Mouse (Mus musculus) T-helper 2 cell (primary cell): Measurements from ENCODE around the gene Fam118b.

Experiments
- in situ Hi-C: fragments of 300-600 bp; cut with MboI, MseI; formaldehyde crosslinking; loops from one replicate; pipeline ENCODE4 v1.15.1; 2025; ENCODE audit warnings: high pct_unique_total_duplicates

The Fam118b gene

DNA sequence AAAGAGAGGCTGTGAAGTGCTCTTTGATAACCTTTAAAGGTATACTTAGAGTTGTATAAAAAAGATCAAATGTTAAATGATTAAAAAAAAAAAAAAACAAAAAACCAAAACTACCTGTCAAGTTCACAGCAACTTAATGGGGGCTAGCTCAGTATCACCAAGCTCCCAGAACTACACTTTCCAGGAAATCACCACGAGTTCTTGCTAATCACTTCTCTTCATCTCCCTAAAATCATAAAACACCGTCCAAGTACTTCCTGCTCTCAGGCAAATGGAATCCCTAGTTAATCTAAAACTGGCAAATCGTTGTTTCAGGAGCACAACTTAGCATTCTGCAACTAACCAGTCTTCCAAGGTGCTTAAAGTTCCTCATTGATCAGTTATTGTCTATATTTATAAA is 3.1 kb downstream of the Fam118b start:
- in situ Hi-C loops: no loop called here

DNA sequence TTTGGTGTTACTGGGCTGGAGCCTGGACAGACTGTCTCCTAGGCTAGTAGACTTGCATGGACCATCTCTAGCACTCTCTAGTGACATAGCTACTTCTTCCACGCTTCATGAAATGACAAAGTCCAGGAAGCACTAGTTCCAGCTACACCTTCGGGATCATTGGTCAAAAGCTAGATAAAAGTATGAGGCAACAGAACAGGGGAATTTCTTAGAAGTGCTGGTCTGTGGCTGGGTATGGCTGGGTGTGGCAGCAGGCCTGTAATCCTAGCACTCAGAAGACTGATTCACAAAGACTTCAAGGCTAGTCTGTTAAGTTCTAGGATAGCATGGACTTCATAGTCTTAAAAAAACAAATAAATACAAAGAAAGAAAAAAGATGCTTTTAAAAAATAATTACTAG is 4.2 kb downstream of the Fam118b start:
- in situ Hi-C loops: no loop called here

GRCm38 (mm10) chr9:35262418-35262817 is 5.2 kb downstream of the Fam118b start:
- in situ Hi-C loops: no loop called here

GRCm38 (mm10) chr9:35257365-35257764 is 10.2 kb downstream of the Fam118b start:
- in situ Hi-C loops: no loop called here

DNA sequence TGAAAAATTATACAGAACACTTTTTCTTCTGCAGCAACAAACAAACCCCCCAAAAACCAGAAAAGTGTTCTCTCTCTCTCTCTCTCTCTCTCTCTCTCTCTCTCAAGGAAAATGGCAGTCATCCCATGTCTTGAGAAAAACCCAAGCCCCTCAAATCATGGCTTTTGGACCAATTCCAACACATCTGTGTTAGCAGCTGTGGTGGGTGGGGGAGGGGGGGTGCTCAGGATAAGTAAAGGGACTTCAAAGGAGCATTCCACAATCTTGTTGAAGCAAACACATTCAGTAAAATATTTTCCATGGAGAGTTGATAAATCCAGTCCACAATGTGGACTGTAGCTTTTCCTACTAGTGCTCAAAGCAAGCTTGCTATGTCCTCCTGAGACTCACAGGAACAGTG is 18.1 kb downstream of the Fam118b start:
- in situ Hi-C loops: loop anchor here (10.0 kb wide), 1 partner anchor 1965 kb away; no protein-coding TSS in a partner anchor

- in situ Hi-C loops: loop anchor here (10.0 kb wide), 1 partner anchor 1967 kb away; no protein-coding TSS in a partner anchor
Measured at GRCm38 (mm10) chr9:35247405-35247804, 20.2 kb downstream of the Fam118b start.

DNA sequence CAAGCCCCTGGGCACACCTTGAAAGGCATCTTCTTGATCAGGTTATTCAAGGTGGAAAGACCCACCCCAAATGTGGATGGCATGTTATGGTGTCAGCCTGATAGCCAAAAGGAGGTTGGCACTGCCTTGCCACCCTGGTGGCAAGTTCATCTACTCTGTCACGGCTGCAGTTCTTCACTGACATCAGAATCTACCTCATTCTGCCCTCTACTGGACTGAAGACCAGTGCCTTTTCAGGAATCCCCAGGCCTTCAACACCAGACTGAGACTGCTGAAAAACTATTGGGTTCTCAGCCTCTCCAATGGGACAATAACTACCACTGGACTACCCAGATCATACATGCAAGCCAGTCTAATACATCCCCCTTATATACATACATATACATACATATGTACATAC is 27.9 kb downstream of the Fam118b start:
- in situ Hi-C loops: loop anchor here (10.0 kb wide), 1 partner anchor 1975 kb away; no protein-coding TSS in a partner anchor

- in situ Hi-C loops: no loop called here
Measured at GRCm38 (mm10) chr9:35238915-35239571, 28.6 kb downstream of the Fam118b start.

DNA sequence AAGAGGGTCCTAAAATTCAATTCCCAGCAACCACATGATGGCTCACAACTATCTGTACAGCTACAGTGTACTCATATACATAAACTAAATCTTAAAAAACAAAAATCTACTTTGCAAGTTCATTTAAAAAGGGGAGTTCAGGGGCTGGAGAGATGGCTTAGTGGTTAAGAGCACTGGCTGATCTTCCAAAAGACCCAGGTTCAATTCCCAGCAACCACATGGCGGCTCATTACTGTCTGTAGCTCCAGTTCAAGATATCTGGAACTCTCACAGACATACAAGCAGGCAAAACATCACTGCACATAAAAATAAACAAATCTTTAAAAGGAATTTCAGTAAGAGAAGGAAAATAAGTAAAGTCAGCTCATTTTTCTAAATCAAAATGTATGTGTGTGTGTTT is 29.2 kb downstream of the Fam118b start:
- in situ Hi-C loops: no loop called here

DNA sequence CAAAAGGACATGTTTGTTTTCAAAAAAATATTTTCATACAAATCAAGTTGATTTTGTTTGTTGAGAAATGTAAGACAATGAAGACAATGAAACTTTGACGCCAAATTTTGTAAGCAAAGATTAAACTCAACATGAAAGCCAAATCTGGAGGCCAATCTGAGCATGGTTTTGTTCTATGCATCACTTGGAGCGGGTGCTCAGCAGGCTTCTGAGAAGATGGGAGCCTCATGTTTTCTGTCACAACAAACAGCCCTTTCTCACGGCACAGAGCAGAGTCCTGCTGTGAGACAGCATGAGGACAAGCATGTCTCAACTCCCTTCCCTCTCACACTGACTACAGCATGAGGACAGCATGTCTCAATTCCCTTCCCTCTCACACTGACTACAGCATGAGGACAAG is 31.6 kb downstream of the Fam118b start:
- in situ Hi-C loops: no loop called here

GRCm38 (mm10) chr9:35228671-35229070 is 38.9 kb downstream of the Fam118b start:
- in situ Hi-C loops: no loop called here

- in situ Hi-C loops: no loop called here
Measured at GRCm38 (mm10) chr9:35223466-35223865, 44.1 kb downstream of the Fam118b start.

DNA sequence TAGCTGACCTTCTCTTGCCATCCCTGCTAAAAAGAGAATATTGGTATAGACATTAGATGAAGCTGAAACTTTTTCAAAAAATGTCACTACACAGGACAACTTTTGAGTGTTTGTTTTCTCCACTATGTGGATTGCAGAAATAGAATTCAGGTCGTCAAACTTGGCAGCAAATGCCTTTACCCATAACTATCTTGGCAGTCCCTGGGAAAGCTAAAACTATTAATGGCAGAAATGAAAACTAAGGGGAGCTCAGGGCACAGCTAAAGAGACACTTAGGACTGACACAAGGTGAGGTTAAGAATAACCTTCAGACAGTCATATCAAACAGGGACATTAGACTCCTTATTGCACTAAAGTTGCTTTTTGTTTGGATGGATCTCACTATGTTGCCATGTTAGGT is 49.6 kb downstream of the Fam118b start:
- in situ Hi-C loops: no loop called here

GRCm38 (mm10) chr9:35211573-35212511 is 55.8 kb downstream of the Fam118b start:
- in situ Hi-C loops: loop anchor here (5.0 kb wide), 3 partner anchors 35 to 95 kb away; partner anchors contain the start of genes Dcps, Fam118b, Rpusd4 and St3gal4

- in situ Hi-C loops: loop anchor here (5.0 kb wide), 3 partner anchors 34 to 94 kb away; partner anchors contain the start of genes Dcps, Fam118b, Rpusd4 and St3gal4
Measured at GRCm38 (mm10) chr9:35210542-35211474, 56.8 kb downstream of the Fam118b start, which contains the start of gene Foxred1. Gene Foxred1 (minus strand): TSS chr9:35211055.

DNA sequence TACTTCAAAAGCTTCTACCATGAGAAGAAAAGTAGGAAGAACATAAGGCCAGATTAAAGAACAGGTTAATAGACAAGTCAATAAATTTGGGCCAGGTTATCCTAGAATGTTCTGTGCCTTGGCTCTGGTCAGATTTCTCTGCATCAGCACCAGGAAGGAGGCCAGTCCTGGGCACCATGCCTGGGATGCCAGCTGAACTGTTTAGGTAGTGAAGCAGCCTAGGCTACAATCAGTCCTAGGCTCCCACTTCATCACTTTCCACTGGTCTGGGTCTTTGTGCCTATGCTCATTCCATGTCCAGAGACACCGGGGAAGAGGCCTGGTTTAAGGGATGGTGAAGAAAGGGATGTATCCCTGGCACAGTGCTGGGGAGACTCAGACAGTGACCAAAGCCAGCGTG is 63.2 kb downstream of the Fam118b start:
- in situ Hi-C loops: no loop called here

GRCm38 (mm10) chr9:35203536-35203935 is 64.1 kb downstream of the Fam118b start:
- in situ Hi-C loops: no loop called here

GRCm38 (mm10) chr9:35200529-35201060 is 67.0 kb downstream of the Fam118b start:
- in situ Hi-C loops: no loop called here

DNA sequence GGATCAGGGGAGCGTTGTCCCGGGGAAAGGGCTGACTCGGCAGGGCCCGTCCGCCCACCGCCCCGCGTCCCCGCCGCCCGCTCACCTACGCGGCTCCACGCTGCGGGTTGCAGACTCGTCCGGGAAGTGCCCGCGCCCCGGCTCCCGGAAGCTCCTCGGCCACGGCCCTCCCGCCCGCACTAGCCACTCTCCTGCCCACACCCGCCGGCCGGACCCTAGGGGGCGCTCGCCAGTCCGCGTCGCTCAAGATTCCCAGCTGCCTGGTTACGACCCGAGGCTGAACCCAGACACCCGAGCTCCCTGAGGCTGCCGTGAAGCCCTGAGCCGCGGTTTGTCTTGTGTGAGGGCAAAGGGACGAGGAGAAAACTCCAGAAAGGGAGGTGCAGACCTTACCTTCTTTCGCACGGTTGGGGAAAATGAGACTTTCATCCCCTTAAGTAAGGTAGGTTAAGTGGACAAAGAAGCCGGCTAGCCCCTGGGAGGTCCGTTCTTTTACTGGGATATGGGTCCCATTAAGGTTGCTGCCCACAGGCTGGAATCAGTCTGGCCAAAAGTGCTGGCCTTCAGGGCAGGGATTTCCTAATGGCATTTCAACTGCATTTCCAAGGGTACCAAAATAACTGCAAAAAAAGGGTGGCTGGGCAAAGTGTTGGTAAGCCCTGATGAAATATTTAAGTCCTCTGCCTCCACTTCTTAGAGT is 67.7 kb downstream of the Fam118b start, which contains the start of the genes Srpr and Tirap:
Srpr (plus strand) TSS at position 404 of the 700 bp plus-strand sequence.
Tirap (minus strand) TSS at position 520 of the 700 bp plus-strand sequence.
- in situ Hi-C loops: no loop called here
